Mouse (Mus musculus): Measurements from ENCODE around the gene Dnah11. TPM values are rescaled to one million over a fixed set of nuclear protein-coding genes. Genes with fewer than 3 reads are reported as not detected.

Dnah11 gene
- under 1 TPM; 0.18 to 0.32 TPM for total RNA-seq (2023)

GRCm38 (mm10) chr12:118198386-118199093, at the start of gene Dnah11:
Gene Dnah11, minus strand, starts transcription at chr12:118199043.

Other genes starting within 250 kb of the Dnah11 start
- gene Sp4, start 102.4 kb upstream of the Dnah11 start, total RNA-seq (2023): 10 to 100 TPM; 81.2 to 89.2 TPM

Measured in B cell, adult 67 days (primary cell).